Mouse (Mus musculus) cerebellum, adult 8-10 months (tissue): ENCODE results near the gene Plekha6.
A peak's percentile ranks its signal among the peaks of the same experiment; 100 is the strongest.

Experiments used
- DNase-seq: peaks from one replicate; pipeline ENCODE4 v3.0.0; 2022

Gene Plekha6

GRCm38 (mm10) chr1:133163820-133164431 is at the start of gene Plekha6:
Plekha6 (plus strand) TSS chr1:133164210.
- no peak for DNase-seq

GRCm38 (mm10) chr1:133116108-133116507 is 47.9 kb upstream of the Plekha6 start:
- DNase-seq, result no peak

GRCm38 (mm10) chr1:133118127-133118526 is 45.9 kb upstream of the Plekha6 start:
- DNase-seq, result no peak

GRCm38 (mm10) chr1:133118844-133119243 is 45.2 kb upstream of the Plekha6 start:
- DNase-seq, result no peak

- DNase-seq, result no peak
Measured at GRCm38 (mm10) chr1:133119931-133120712, 43.9 kb upstream of the Plekha6 start.

- DNase-seq, result no peak
Measured at GRCm38 (mm10) chr1:133121246-133121645, 42.8 kb upstream of the Plekha6 start.

GRCm38 (mm10) chr1:133124137-133124536 is 39.9 kb upstream of the Plekha6 start:
- no peak for DNase-seq

- DNase-seq, result no peak
Measured at GRCm38 (mm10) chr1:133125640-133126364, 38.2 kb upstream of the Plekha6 start.

GRCm38 (mm10) chr1:133126365-133126740 is 37.7 kb upstream of the Plekha6 start:
- no peak for DNase-seq

GRCm38 (mm10) chr1:133127328-133127727 is 36.7 kb upstream of the Plekha6 start:
- DNase-seq, result no peak

GRCm38 (mm10) chr1:133129471-133130221 is 34.4 kb upstream of the Plekha6 start:
- DNase-seq, result no peak

- DNase-seq, result peak; percentile 98
Measured at GRCm38 (mm10) chr1:133130638-133131560, 33.1 kb upstream of the Plekha6 start, which contains the start of gene Ppp1r15b. Ppp1r15b (plus strand) TSS chr1:133131143.

- no peak for DNase-seq
Measured at GRCm38 (mm10) chr1:133131561-133131905, 32.5 kb upstream of the Plekha6 start.

- DNase-seq, result peak; percentile 31
Measured at GRCm38 (mm10) chr1:133131936-133132335, 32.1 kb upstream of the Plekha6 start.

- DNase-seq, result peak; percentile 11
Measured at GRCm38 (mm10) chr1:133132388-133133326, 31.4 kb upstream of the Plekha6 start.

GRCm38 (mm10) chr1:133133425-133133824 is 30.6 kb upstream of the Plekha6 start:
- no peak for DNase-seq

GRCm38 (mm10) chr1:133134071-133134470 is 29.9 kb upstream of the Plekha6 start:
- DNase-seq, result no peak

- DNase-seq, result no peak
Measured at GRCm38 (mm10) chr1:133134881-133135280, 29.1 kb upstream of the Plekha6 start.

- no peak for DNase-seq
Measured at GRCm38 (mm10) chr1:133135808-133136207, 28.2 kb upstream of the Plekha6 start.

- no peak for DNase-seq
Measured at GRCm38 (mm10) chr1:133138401-133138800, 25.6 kb upstream of the Plekha6 start.
